Mouse (Mus musculus) kidney, embryonic 16.5 days (tissue): ENCODE results near the gene Tomm20. TPM values are rescaled to one million over a fixed set of nuclear protein-coding genes. Genes with fewer than 3 reads are reported as not detected.
"Not testable (repeated sequence)": the region's sequence is repeated elsewhere in the genome, so short reads cannot be mapped to it uniquely, and the experiment has no call there.

Source experiments
- ATAC-seq: fragments of 200-750 bp; cut with Nextera tagmentation; 2 replicates; pipeline ENCODE4 v1.8.0; 2017; ENCODE audit warnings: moderate TSS enrichment; ENCODE audit not compliant: low FRiP score, low TSS enrichment
- H3K27ac ChIP-seq: fragments of 300-500 bp; sonication (generic); 2 replicates; pipeline ENCODE4 v1.5.1; 2014; ENCODE audit warnings: low read length
- H3K27me3 ChIP-seq: fragments of 300-500 bp; sonication (generic); 2 replicates; pipeline ENCODE4 v1.6.1; 2014; ENCODE audit warnings: low read length, control low read depth, mixed read lengths; ENCODE audit not compliant: insufficient read depth
- H3K36me3 ChIP-seq: fragments of 300-500 bp; sonication (generic); 2 replicates; pipeline ENCODE4 v1.6.1; 2014; ENCODE audit warnings: low read length, control low read depth, mixed read lengths; ENCODE audit not compliant: insufficient read depth
- H3K4me1 ChIP-seq: fragments of 300-500 bp; sonication (generic); 2 replicates; pipeline ENCODE4 v1.6.1; 2014; ENCODE audit warnings: low read length, control low read depth, mixed read lengths; ENCODE audit not compliant: insufficient read depth
- H3K4me2 ChIP-seq: fragments of 300-500 bp; sonication (generic); replicated peaks from 2 replicates; pipeline ENCODE4 v1.6.1; 2014; ENCODE audit warnings: low read depth, low read length
- H3K4me3 ChIP-seq: fragments of 300-500 bp; sonication (generic); 2 replicates; pipeline ENCODE4 v1.5.1; 2014; ENCODE audit warnings: mild to moderate bottlenecking, low read length
- H3K9ac ChIP-seq: fragments of 300-500 bp; sonication (generic); replicated peaks from 2 replicates; pipeline ENCODE4 v1.6.1; 2014; ENCODE audit warnings: low read length
- H3K9me3 ChIP-seq: fragments of 300-500 bp; sonication (generic); 2 replicates; pipeline ENCODE4 v1.6.1; 2016; ENCODE audit warnings: low read length, control low read depth
- WGBS: fragments of 180-500 bp; shearing (Covaris S2); extraction: QIAGEN DNeasy Blood & Tissue Kit; methylation state at CpG from one replicate; pipeline ENCODE4 v1.1.7; 2014; 5-methylcytosine and 5-hydroxymethylcytosine counted together
- polyA plus RNA-seq: library from polyadenylated mRNA; unstranded; fragments of >200 nt; fragmentation: Nextera tagmentation; extraction: Ambion mirVana; gene quantifications from 2 replicates; pipeline ENCODE4 v1.2.1, GENCODE M21; 2015

Gene Tomm20
- 258 and 264 TPM in 2 replicates for polyA plus RNA-seq

- ATAC-seq: peak; percentile 94
- under 1% methylated on average over 48 of the region's 48 CpGs for WGBS
Measured at GRCm38 (mm10) chr8:126945730-126946163, at the start of gene Tomm20. TSS of gene Tomm20 (minus strand) at chr8:126945844.

GRCm38 (mm10) chr8:126994506-126994905, 48.9 kb upstream of the Tomm20 start:
- Histone ChIP-seq H3K36me3 (no peaks in the 10 kb centered on the region), H3K27me3 (no peaks in the 10 kb centered on the region), H3K4me2 (no peak overlapping the region), H3K4me3 (no peak overlapping the region), H3K9ac (no peak overlapping the region), H3K27ac (no peak overlapping the region), H3K9me3 (0 out of 2 replicates have a peak, but pooled peaks cover 2% of the 10 kb centered on the region), H3K4me1 (0 out of 2 replicates have a peak, but pooled peaks cover 3% of the 10 kb centered on the region)
- no peak for ATAC-seq
- WGBS: 86% methylated on average over 1 of the region's 1 CpGs

More at GRCm38 (mm10) chr8:126945730-126946163, at the start of gene Tomm20:
- Histone ChIP-seq H3K27ac (peak within 1 kb of the TSS; percentile 92), H3K4me1 (peaks cover 35% of the 10 kb centered on the region), H3K4me3 (peak within 1 kb of the TSS; percentile 96), H3K27me3 (no peaks in the 10 kb centered on the region), H3K9ac (peak within 1 kb of the TSS; percentile 93), H3K36me3 (peaks cover 11% of the 10 kb centered on the region), H3K9me3 (no peaks in the 10 kb centered on the region), H3K4me2 (peak within 1 kb of the TSS; percentile 67)

GRCm38 (mm10) chr8:126989363-126990153, 43.9 kb upstream of the Tomm20 start:
- Histone ChIP-seq H3K27me3 (no peaks in the 10 kb centered on the region; the same call in 1 of the 2 replicates), H3K4me3 (no peak overlapping the region), H3K9ac (no peak overlapping the region), H3K36me3 (no peaks in the 10 kb centered on the region), H3K4me2 (no peak overlapping the region), H3K4me1 (no peaks in the 10 kb centered on the region), H3K9me3 (0 out of 2 replicates have a peak, but pooled peaks cover 2% of the 10 kb centered on the region), H3K27ac (no peak overlapping the region)
- no peak for ATAC-seq
- 87% methylated on average over 5 of the region's 5 CpGs for WGBS

- Histone ChIP-seq H3K36me3 (no peaks in the 10 kb centered on the region), H3K9ac (no peak overlapping the region), H3K4me2 (no peak overlapping the region), H3K27me3 (no peaks in the 10 kb centered on the region; the same call in 1 of the 2 replicates), H3K4me3 (no peak overlapping the region), H3K9me3 (0 out of 2 replicates have a peak, but pooled peaks cover 2% of the 10 kb centered on the region), H3K4me1 (no peaks in the 10 kb centered on the region), H3K27ac (no peak overlapping the region)
- WGBS: 65% methylated on average over 16 of the region's 16 CpGs
- no peak for ATAC-seq
Measured at GRCm38 (mm10) chr8:126988346-126989006, 42.8 kb upstream of the Tomm20 start.

GRCm38 (mm10) chr8:126986495-126986894, 40.9 kb upstream of the Tomm20 start:
- Histone ChIP-seq H3K27me3 (no peaks in the 10 kb centered on the region; the same call in 1 of the 2 replicates), H3K4me2 (peak overlapping the region; percentile 11), H3K9me3 (0 out of 2 replicates have a peak, but pooled peaks cover 2% of the 10 kb centered on the region), H3K9ac (no peak overlapping the region), H3K4me1 (no peaks in the 10 kb centered on the region), H3K4me3 (no peak overlapping the region), H3K27ac (no peak overlapping the region), H3K36me3 (no peaks in the 10 kb centered on the region)
- ATAC-seq: 0 out of 2 replicates have a peak, but pooled peaks have one; percentile 39
- 1% methylated on average over 12 of the region's 12 CpGs for WGBS

- no peak overlapping the region for H3K9ac ChIP-seq
- WGBS: 52% methylated on average over 5 of the region's 5 CpGs
Measured at GRCm38 (mm10) chr8:126980046-126980445, 34.4 kb upstream of the Tomm20 start.

GRCm38 (mm10) chr8:126979091-126979920, 33.7 kb upstream of the Tomm20 start:
- H3K4me3 ChIP-seq: peak overlapping the region; percentile 51
- H3K4me1 ChIP-seq: 0 out of 2 replicates have a peak, but pooled peaks cover 6% of the 10 kb centered on the region
- H3K9me3 ChIP-seq: no peaks in the 10 kb centered on the region
- 17% methylated on average over 27 of the region's 27 CpGs for WGBS
- peak overlapping the region; percentile 41; the same call in 1 of the 2 replicates for H3K9ac ChIP-seq
- no peak for ATAC-seq
- peaks cover 16% of the 10 kb centered on the region for H3K27me3 ChIP-seq
- H3K27ac ChIP-seq: no peak overlapping the region
- H3K4me2 ChIP-seq: peak overlapping the region; percentile 59
- H3K36me3 ChIP-seq: no peaks in the 10 kb centered on the region

More at GRCm38 (mm10) chr8:126980046-126980445, 34.4 kb upstream of the Tomm20 start:
- Histone ChIP-seq H3K9me3 (no peaks in the 10 kb centered on the region), H3K27me3 (peaks cover 16% of the 10 kb centered on the region), H3K27ac (no peak overlapping the region), H3K4me1 (0 out of 2 replicates have a peak, but pooled peaks cover 6% of the 10 kb centered on the region), H3K4me3 (no peak overlapping the region), H3K36me3 (no peaks in the 10 kb centered on the region), H3K4me2 (peak overlapping the region; percentile 21; the same call in 1 of the 2 replicates)
- ATAC-seq: no peak

- not testable (repeated sequence) for H3K4me1 ChIP-seq, H3K27ac ChIP-seq, H3K36me3 ChIP-seq, H3K9me3 ChIP-seq, H3K9ac ChIP-seq, ATAC-seq
- H3K4me2 ChIP-seq: peak overlapping the region; percentile 59
- WGBS: 38% methylated on average over 2 of the region's 3 CpGs
- H3K27me3 ChIP-seq: peaks cover 16% of the 10 kb centered on the region
- peak overlapping the region; percentile 51 for H3K4me3 ChIP-seq
Measured at GRCm38 (mm10) chr8:126978535-126978934, 32.9 kb upstream of the Tomm20 start.

- no peak overlapping the region for H3K4me2 ChIP-seq
- H3K4me1 ChIP-seq: 0 out of 2 replicates have a peak, but pooled peaks cover 6% of the 10 kb centered on the region
- no peak overlapping the region for H3K4me3 ChIP-seq
- no peak overlapping the region for H3K27ac ChIP-seq
- H3K9me3 ChIP-seq: no peaks in the 10 kb centered on the region
- 81% methylated on average over 10 of the region's 10 CpGs for WGBS
- no peaks in the 10 kb centered on the region for H3K36me3 ChIP-seq
- peaks cover 16% of the 10 kb centered on the region for H3K27me3 ChIP-seq
- H3K9ac ChIP-seq: no peak overlapping the region
- ATAC-seq: no peak
Measured at GRCm38 (mm10) chr8:126978028-126978427, 32.4 kb upstream of the Tomm20 start.
